Mouse (Mus musculus): ENCODE data around the gene Cnn3. TPM values are rescaled to one million over a fixed set of nuclear protein-coding genes. Genes with fewer than 3 reads are reported as not detected.

Cnn3 gene
- total RNA-seq (2014; rRNA removed) (180 and 194 TPM in 2 replicates), polyA plus RNA-seq (2015; fragmentation: Nextera tagmentation; extraction: Ambion mirVana) (317 and 348 TPM in 2 replicates)

DNA sequence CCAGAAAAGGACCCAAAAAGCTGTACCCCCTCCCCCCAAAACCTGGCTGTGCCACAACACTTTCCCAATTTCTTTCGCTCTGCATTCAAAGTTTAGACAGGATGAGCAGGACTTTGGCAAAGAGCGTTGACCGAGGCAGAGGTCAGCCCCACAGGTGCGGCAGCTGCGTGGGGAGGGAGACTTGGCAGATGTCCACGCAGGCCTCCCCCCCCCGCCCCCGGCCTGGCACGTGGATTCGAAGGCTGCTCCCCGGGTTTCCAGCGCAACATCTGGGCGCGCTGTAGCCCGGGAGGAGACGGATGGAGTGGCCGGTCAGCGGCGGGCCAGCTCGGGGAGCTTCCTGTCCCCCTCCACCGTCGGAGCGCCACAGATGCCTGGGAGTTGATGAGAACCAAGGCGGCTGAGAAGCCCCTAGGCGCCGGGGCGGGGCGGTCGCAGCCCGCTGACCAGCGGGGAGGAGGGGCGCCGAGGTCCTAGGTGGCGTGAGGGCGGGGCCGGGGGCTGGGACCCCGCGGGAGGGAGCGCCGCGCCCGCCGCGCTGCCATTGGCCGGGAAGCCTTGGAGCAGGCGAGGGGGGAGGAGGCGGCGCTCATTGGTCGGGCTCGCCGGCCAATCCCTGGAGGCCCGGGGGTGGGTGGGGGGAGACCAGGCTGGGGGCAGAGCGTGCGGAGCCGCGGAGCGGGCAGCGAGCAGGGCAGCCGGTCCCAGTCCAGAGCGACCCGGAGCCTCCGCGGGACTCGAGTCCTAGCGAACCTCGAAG lies at the start of gene Cnn3:
Cnn3 (plus strand) TSS at position 637 of the 760 bp plus-strand sequence.
- Histone ChIP-seq H3K27me3 (ENCODE audit: insufficient read depth, low read length) (no peaks in the 10 kb centered on the region), H3K27ac (peak within 1 kb of the TSS; percentile 92), H3K4me2 (ENCODE audit: low read depth, low read length) (peak within 1 kb of the TSS; percentile 88), H3K4me1 (ENCODE audit: insufficient read depth, low read length) (peaks cover 12% of the 10 kb centered on the region; the same call in 1 of the 2 replicates), H3K9ac (replicated peaks; ENCODE audit: low read length) (peak within 1 kb of the TSS; percentile 91), H3K36me3 (ENCODE audit: insufficient read depth, low read length) (no peaks in the 10 kb centered on the region), H3K9me3 (ENCODE audit: low read length) (no peaks in the 10 kb centered on the region), H3K4me3 (ENCODE audit: low read length) (peak within 1 kb of the TSS; percentile 86)
- TF ChIP-seq CTCF (IDR thresholded peaks at IDR 0.05; ENCODE audit: low read depth): no peak
- WGBS: 2% methylated on average over 46 of the region's 66 CpGs
- DNase-seq (ENCODE audit: low spot score): peak; percentile 96
- ATAC-seq: peak; percentile 93

DNA sequence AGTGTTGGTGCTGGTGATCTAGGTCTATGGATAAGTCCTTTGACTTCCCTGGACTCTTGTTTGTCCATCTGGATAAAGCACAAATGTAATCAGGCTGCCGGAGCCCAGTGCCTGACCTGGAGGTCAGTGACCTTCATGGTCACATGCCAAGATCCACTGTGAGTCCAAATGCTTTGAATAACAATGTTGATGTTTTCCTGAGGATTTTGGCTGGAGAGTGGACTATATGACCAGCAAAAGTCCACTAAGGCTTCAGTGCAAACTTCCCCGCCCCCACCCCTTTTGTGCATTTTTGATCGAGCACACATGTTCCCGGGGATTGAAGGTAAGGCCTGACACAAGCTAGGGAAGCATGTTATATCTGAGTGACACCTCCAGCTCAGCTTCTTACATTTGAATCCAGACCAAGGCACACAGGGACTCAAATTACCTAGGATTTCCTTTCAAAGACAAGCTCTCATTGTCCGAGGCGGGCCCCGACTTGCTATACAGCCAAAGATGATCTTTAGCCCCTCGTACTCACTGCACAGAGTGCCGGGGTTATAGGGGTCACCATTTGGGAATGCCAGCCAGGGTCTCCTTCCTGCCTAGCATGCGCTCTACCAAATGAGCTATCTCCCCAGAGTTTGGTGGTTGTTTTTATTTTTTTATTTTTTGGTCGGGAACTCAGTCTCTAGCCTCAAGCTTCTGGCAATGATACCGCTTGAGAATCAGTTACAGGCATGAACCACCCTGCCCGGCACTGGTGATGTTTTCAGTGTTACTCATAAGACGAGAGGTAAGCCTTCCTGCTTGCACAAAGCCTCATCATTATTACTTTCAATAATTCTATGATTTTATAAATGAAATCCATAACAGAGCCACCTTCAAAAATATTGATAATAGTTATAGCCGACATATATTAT lies 47.3 kb upstream of the Cnn3 start:
- ATAC-seq (no peak), DNase-seq (ENCODE audit: low spot score) (no peak)
- H3K27ac ChIP-seq: no peak overlapping the region
- no peaks in the 10 kb centered on the region for H3K9me3 ChIP-seq (ENCODE audit: low read length)
- no peaks in the 10 kb centered on the region for H3K27me3 ChIP-seq (ENCODE audit: insufficient read depth, low read length)
- 48% methylated on average over 15 of the region's 15 CpGs for WGBS
- no peak overlapping the region for H3K4me3 ChIP-seq (ENCODE audit: low read length)
- H3K9ac ChIP-seq (replicated peaks; ENCODE audit: low read length): no peak overlapping the region
- H3K36me3 ChIP-seq (ENCODE audit: insufficient read depth, low read length): no peaks in the 10 kb centered on the region
- H3K4me2 ChIP-seq (ENCODE audit: low read depth, low read length): no peak overlapping the region
- H3K4me1 ChIP-seq (ENCODE audit: insufficient read depth, low read length): no peaks in the 10 kb centered on the region
- TF ChIP-seq CTCF (IDR thresholded peaks at IDR 0.05; ENCODE audit: low read depth): no peak

DNA sequence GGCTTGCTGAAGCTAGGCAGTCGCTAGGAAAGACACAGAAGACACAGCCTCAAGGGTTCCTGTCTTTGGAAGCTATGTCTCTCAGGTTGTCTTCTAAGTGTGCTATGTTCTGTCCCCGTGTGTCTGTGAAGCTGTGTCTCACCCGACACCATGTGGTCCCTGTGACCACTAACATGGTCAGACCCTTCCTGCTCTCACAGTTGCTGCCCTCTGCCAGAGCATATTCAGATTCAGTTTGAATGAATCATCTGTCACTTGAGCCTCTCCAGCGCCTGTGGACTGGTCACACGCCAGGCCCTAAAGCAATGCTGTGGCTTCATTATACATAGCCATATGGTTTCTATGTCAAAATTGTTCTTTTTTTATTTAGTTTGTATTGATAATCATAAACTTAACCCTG lies 46.6 kb upstream of the Cnn3 start:
- no peak overlapping the region for H3K27ac ChIP-seq
- no peaks in the 10 kb centered on the region for H3K27me3 ChIP-seq (ENCODE audit: insufficient read depth, low read length)
- H3K9me3 ChIP-seq (ENCODE audit: low read length): no peaks in the 10 kb centered on the region
- no peak for TF ChIP-seq CTCF (IDR thresholded peaks at IDR 0.05; ENCODE audit: low read depth)
- WGBS: 76% methylated on average over 5 of the region's 5 CpGs
- ATAC-seq (no peak), DNase-seq (ENCODE audit: low spot score) (no peak)
- H3K4me2 ChIP-seq (ENCODE audit: low read depth, low read length): no peak overlapping the region
- no peaks in the 10 kb centered on the region for H3K36me3 ChIP-seq (ENCODE audit: insufficient read depth, low read length)
- H3K4me3 ChIP-seq (ENCODE audit: low read length): no peak overlapping the region
- H3K9ac ChIP-seq (replicated peaks; ENCODE audit: low read length): no peak overlapping the region
- no peaks in the 10 kb centered on the region for H3K4me1 ChIP-seq (ENCODE audit: insufficient read depth, low read length)

GRCm38 (mm10) chr3:121387471-121388009 lies 38.8 kb upstream of the Cnn3 start:
- no peak for TF ChIP-seq CTCF (IDR thresholded peaks at IDR 0.05; ENCODE audit: low read depth)
- Histone ChIP-seq H3K36me3 (ENCODE audit: insufficient read depth, low read length) (no peaks in the 10 kb centered on the region), H3K9ac (replicated peaks; ENCODE audit: low read length) (no peak overlapping the region), H3K4me1 (ENCODE audit: insufficient read depth, low read length) (no peaks in the 10 kb centered on the region; the same call in 1 of the 2 replicates), H3K9me3 (ENCODE audit: low read length) (no peaks in the 10 kb centered on the region), H3K4me2 (ENCODE audit: low read depth, low read length) (no peak overlapping the region), H3K27ac (no peak overlapping the region), H3K27me3 (ENCODE audit: insufficient read depth, low read length) (no peaks in the 10 kb centered on the region), H3K4me3 (ENCODE audit: low read length) (no peak overlapping the region)
- 77% methylated on average over 3 of the region's 3 CpGs for WGBS
- no peak for ATAC-seq
- DNase-seq (ENCODE audit: low spot score): no peak

GRCm38 (mm10) chr3:121389366-121389765 lies 36.9 kb upstream of the Cnn3 start:
- ATAC-seq (no peak), DNase-seq (ENCODE audit: low spot score) (no peak)
- Histone ChIP-seq H3K36me3 (ENCODE audit: insufficient read depth, low read length) (no peaks in the 10 kb centered on the region), H3K4me3 (ENCODE audit: low read length) (no peak overlapping the region), H3K4me2 (ENCODE audit: low read depth, low read length) (no peak overlapping the region), H3K4me1 (ENCODE audit: insufficient read depth, low read length) (no peaks in the 10 kb centered on the region; the same call in 1 of the 2 replicates), H3K27ac (no peak overlapping the region), H3K27me3 (ENCODE audit: insufficient read depth, low read length) (no peaks in the 10 kb centered on the region), H3K9me3 (ENCODE audit: low read length) (no peaks in the 10 kb centered on the region), H3K9ac (replicated peaks; ENCODE audit: low read length) (no peak overlapping the region)
- 57% methylated on average over 8 of the region's 8 CpGs for WGBS
- no peak for TF ChIP-seq CTCF (IDR thresholded peaks at IDR 0.05; ENCODE audit: low read depth)

DNA sequence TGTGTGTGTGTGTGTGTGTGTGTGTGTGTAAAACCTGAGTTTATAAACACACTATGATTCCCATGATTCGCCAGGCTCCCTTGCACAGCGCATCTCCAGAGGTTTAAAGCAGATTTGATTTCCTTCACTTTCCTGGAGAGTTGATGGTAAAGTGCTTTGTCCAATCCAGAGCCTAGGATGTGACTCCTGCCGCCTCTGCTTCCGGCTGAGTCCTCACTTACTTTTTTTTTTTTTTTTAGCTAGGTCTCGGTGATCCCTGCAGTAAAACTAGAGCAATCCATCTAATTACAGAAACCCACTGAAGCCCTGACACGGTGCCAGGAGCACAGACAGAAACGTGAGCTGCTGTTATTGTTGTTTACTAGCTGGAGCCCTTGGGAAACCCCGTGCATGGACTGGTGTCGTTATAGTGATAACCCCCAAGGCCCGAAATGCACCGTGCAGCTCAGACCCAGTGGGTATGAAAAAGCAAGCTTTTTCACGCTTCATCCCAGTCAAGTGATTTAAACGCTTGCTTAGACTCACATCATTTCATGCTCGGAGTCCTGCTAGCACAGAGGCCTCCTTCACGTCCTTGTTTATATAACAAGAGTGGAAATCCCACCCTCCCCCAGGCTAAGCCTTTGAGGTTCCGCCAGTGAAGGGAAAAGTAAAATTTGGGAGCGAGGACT lies 36.3 kb upstream of the Cnn3 start:
- 8% methylated on average over 17 of the region's 17 CpGs for WGBS
- Histone ChIP-seq H3K9me3 (ENCODE audit: low read length) (no peaks in the 10 kb centered on the region), H3K4me3 (ENCODE audit: low read length) (peak overlapping the region; percentile 11; the same call in 1 of the 2 replicates), H3K36me3 (ENCODE audit: insufficient read depth, low read length) (no peaks in the 10 kb centered on the region), H3K27ac (peak overlapping the region; percentile 66; the same call in 1 of the 2 replicates), H3K4me2 (ENCODE audit: low read depth, low read length) (peak overlapping the region; percentile 52), H3K9ac (replicated peaks; ENCODE audit: low read length) (0 out of 2 replicates have a peak overlapping the region, but pooled peaks have one; percentile 24), H3K4me1 (ENCODE audit: insufficient read depth, low read length) (no peaks in the 10 kb centered on the region; the same call in 1 of the 2 replicates), H3K27me3 (ENCODE audit: insufficient read depth, low read length) (no peaks in the 10 kb centered on the region)
- peak; percentile 79 for DNase-seq (ENCODE audit: low spot score)
- TF ChIP-seq CTCF (IDR thresholded peaks at IDR 0.05; ENCODE audit: low read depth): no peak
- ATAC-seq: peak; percentile 74

All from hindbrain, postnatal 0 days (tissue).